Mouse (Mus musculus) limb, embryonic 12.5 days (tissue): ENCODE measurements at regions not wholly inside any gene's neighbourhood (a gene's known extent, or its start where the extent isn't known, plus 50 kb on each side); places are given as distances from the start of the nearest gene placed in this dataset.
"Not testable (repeated sequence)": the region's sequence is repeated elsewhere in the genome, so short reads cannot be mapped to it uniquely, and the experiment has no call there.

Experiments
- ATAC-seq: fragments of 200-750 bp; cut with Nextera tagmentation; 2 replicates; pipeline ENCODE4 v1.8.0; 2017; ENCODE audit warnings: low read depth, moderate TSS enrichment; ENCODE audit not compliant: insufficient number of reproducible peaks, insufficient read depth, low FRiP score, low TSS enrichment
- H3K27ac ChIP-seq: fragments of 300-500 bp; sonication (generic); 2 replicates; pipeline ENCODE4 v1.5.1; 2016; ENCODE audit warnings: mild to moderate bottlenecking, moderate library complexity
- H3K27me3 ChIP-seq: fragments of 300-500 bp; sonication (generic); 2 replicates; pipeline ENCODE4 v1.6.1; 2016; ENCODE audit warnings: mild to moderate bottlenecking, moderate library complexity
- H3K36me3 ChIP-seq: fragments of 300-500 bp; sonication (generic); 2 replicates; pipeline ENCODE4 v1.6.1; 2016; ENCODE audit warnings: mild to moderate bottlenecking, moderate library complexity
- H3K4me1 ChIP-seq: fragments of 300-500 bp; sonication (generic); replicated peaks from 2 replicates; pipeline ENCODE4 v1.6.1; 2016
- H3K4me2 ChIP-seq: fragments of 300-500 bp; sonication (generic); 2 replicates; pipeline ENCODE4 v1.6.1; 2016; ENCODE audit warnings: mild to moderate bottlenecking, moderate library complexity
- H3K4me3 ChIP-seq: fragments of 300-500 bp; sonication (generic); replicated peaks from 2 replicates; pipeline ENCODE4 v1.5.1; 2016; ENCODE audit warnings: mild to moderate bottlenecking
- H3K9ac ChIP-seq: fragments of 300-500 bp; sonication (generic); replicated peaks from 2 replicates; pipeline ENCODE4 v1.6.1; 2016; ENCODE audit warnings: mild to moderate bottlenecking, moderate library complexity
- H3K9me3 ChIP-seq: fragments of 300-500 bp; sonication (generic); 2 replicates; pipeline ENCODE4 v1.6.1; 2016; ENCODE audit warnings: mild to moderate bottlenecking, moderate library complexity
- WGBS: fragments of 180-500 bp; shearing (Covaris S2); methylation state at CpG from one replicate; pipeline ENCODE4 v1.1.7; 2016; 5-methylcytosine and 5-hydroxymethylcytosine counted together

DNA sequence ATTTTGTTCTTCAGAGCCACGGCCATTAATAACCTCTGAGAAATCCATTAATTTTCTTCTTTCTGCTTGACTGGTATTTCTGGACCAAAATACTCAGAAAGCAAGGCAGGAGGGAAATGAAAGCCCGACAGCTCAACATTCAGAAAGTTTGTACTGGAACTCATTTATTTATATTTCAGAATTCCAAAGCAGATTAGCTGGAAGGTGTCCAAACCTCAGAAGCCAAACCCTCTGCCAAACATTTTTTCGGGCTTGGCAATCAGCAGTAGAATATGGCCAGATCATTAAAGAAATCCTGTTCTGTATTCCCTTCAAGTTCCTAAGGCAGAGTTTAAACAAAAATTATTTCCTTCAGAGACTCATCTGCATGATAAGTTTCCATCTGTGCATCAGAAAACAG, 450.4 kb upstream of the Tbl1xr1 start:
- 67% methylated on average over 3 of the region's 3 CpGs for WGBS
- Histone ChIP-seq H3K27ac (no peak overlapping the region), H3K27me3 (no peaks in the 10 kb centered on the region), H3K4me2 (no peak overlapping the region), H3K36me3 (no peaks in the 10 kb centered on the region), H3K9ac (no peak overlapping the region), H3K4me1 (no peaks in the 10 kb centered on the region), H3K9me3 (no peaks in the 10 kb centered on the region), H3K4me3 (no peak overlapping the region)
- ATAC-seq: no peak

GRCm38 (mm10) chr3:21627048-21627447, 449.4 kb upstream of the Tbl1xr1 start:
- ATAC-seq, H3K4me1 ChIP-seq: not testable (repeated sequence)
- 89% methylated on average over 2 of the region's 2 CpGs for WGBS

DNA sequence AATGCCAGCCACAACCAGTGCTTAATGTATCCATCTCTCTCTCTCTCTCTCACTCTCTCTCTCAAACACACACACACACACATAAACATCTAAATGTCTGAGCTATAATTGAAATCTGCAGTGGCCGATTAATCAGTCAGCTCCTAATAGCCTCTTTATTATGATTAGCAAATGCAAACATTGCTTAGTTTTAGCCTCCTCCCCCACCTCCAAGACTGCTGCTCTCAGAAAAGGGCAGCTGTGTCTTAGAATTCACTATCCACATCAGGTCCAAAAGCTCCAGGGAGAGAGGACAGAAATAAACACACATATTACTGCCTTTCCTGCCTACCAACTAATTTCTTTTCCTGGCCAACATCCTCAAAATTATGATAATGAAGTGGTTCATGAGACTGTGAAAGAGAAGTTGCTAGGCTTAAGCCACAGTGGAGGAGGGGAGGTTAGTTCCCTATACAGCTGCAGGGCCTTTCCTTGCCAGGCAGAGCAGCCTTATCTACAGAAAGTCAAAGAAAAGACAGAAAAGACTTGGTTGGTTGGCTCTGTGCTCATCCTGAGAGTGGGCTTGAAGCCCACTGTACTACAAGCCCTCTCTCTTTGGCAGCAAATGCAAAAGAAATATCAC, 442.7 kb upstream of the Tbl1xr1 start:
- Histone ChIP-seq H3K4me3 (no peak overlapping the region), H3K9me3 (no peaks in the 10 kb centered on the region), H3K27me3 (no peaks in the 10 kb centered on the region), H3K27ac (no peak overlapping the region), H3K4me1 (peaks cover 7% of the 10 kb centered on the region; the same call in 1 of the 2 replicates), H3K4me2 (no peak overlapping the region), H3K36me3 (no peaks in the 10 kb centered on the region), H3K9ac (no peak overlapping the region)
- ATAC-seq: no peak
- 46% methylated on average over 1 of the region's 1 CpGs for WGBS

More at GRCm38 (mm10) chr3:21627048-21627447, 449.4 kb upstream of the Tbl1xr1 start:
- not testable (repeated sequence) for H3K36me3 ChIP-seq, H3K9me3 ChIP-seq, H3K27me3 ChIP-seq, H3K27ac ChIP-seq, H3K4me2 ChIP-seq, H3K9ac ChIP-seq, H3K4me3 ChIP-seq

GRCm38 (mm10) chr3:21634675-21635204, 441.7 kb upstream of the Tbl1xr1 start:
- Histone ChIP-seq H3K9ac (no peak overlapping the region), H3K4me3 (no peak overlapping the region), H3K27ac (no peak overlapping the region), H3K9me3 (no peaks in the 10 kb centered on the region), H3K4me1 (peaks cover 7% of the 10 kb centered on the region; the same call in 1 of the 2 replicates), H3K36me3 (no peaks in the 10 kb centered on the region), H3K27me3 (no peaks in the 10 kb centered on the region), H3K4me2 (no peak overlapping the region)
- 88% methylated on average over 4 of the region's 4 CpGs for WGBS
- ATAC-seq: no peak

GRCm38 (mm10) chr3:21638886-21639285, 437.6 kb upstream of the Tbl1xr1 start:
- 82% methylated on average over 5 of the region's 5 CpGs for WGBS
- Histone ChIP-seq H3K36me3 (no peaks in the 10 kb centered on the region), H3K27ac (no peak overlapping the region), H3K4me2 (no peak overlapping the region), H3K27me3 (no peaks in the 10 kb centered on the region), H3K4me3 (no peak overlapping the region), H3K9ac (no peak overlapping the region), H3K4me1 (peaks cover 2% of the 10 kb centered on the region; the same call in 1 of the 2 replicates), H3K9me3 (no peaks in the 10 kb centered on the region)
- ATAC-seq: no peak

GRCm38 (mm10) chr3:21639576-21639975, 436.9 kb upstream of the Tbl1xr1 start:
- Histone ChIP-seq H3K4me1 (no peaks in the 10 kb centered on the region), H3K36me3 (no peaks in the 10 kb centered on the region), H3K27me3 (no peaks in the 10 kb centered on the region), H3K4me3 (no peak overlapping the region), H3K9ac (no peak overlapping the region), H3K4me2 (no peak overlapping the region), H3K9me3 (no peaks in the 10 kb centered on the region), H3K27ac (no peak overlapping the region)
- WGBS: 66% methylated on average over 5 of the region's 5 CpGs
- ATAC-seq: no peak

GRCm38 (mm10) chr3:21644086-21644485, 432.4 kb upstream of the Tbl1xr1 start:
- Histone ChIP-seq H3K4me1 (no peaks in the 10 kb centered on the region), H3K27ac (no peak overlapping the region), H3K4me3 (no peak overlapping the region), H3K4me2 (no peak overlapping the region), H3K9me3 (no peaks in the 10 kb centered on the region), H3K36me3 (no peaks in the 10 kb centered on the region), H3K27me3 (no peaks in the 10 kb centered on the region), H3K9ac (no peak overlapping the region)
- WGBS: 80% methylated on average over 2 of the region's 2 CpGs
- ATAC-seq: no peak

DNA sequence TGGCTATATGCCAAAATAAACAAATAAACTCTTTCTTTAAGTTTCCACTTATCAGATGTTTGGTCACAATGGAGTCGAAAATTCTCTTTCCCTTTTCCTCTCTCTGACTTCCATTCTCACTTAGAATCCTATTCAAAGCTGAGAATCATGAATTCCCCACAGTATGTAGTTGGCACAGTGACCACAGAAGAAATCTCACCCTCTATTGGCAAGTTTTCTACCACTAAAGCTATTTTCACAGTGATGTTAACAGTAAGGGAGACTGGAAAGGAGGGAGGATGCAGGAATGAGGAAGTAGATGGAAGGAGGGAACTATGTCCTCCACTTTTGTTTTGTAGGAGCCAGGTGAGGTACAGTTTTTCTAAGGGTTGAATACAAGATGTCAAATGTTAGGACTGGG, 431.2 kb upstream of the Tbl1xr1 start:
- Histone ChIP-seq H3K4me2 (no peak overlapping the region), H3K27ac (no peak overlapping the region), H3K4me1 (no peaks in the 10 kb centered on the region), H3K4me3 (no peak overlapping the region), H3K9ac (no peak overlapping the region), H3K27me3 (no peaks in the 10 kb centered on the region), H3K36me3 (no peaks in the 10 kb centered on the region), H3K9me3 (no peaks in the 10 kb centered on the region)
- no peak for ATAC-seq
- WGBS: 76% methylated on average over 1 of the region's 1 CpGs

GRCm38 (mm10) chr3:21649885-21650469, 426.5 kb upstream of the Tbl1xr1 start:
- Histone ChIP-seq H3K4me2 (no peak overlapping the region), H3K9me3 (no peaks in the 10 kb centered on the region), H3K4me3 (no peak overlapping the region), H3K27ac (no peak overlapping the region), H3K9ac (no peak overlapping the region), H3K27me3 (no peaks in the 10 kb centered on the region), H3K4me1 (no peaks in the 10 kb centered on the region), H3K36me3 (no peaks in the 10 kb centered on the region)
- ATAC-seq: no peak
- 74% methylated on average over 8 of the region's 8 CpGs for WGBS

DNA sequence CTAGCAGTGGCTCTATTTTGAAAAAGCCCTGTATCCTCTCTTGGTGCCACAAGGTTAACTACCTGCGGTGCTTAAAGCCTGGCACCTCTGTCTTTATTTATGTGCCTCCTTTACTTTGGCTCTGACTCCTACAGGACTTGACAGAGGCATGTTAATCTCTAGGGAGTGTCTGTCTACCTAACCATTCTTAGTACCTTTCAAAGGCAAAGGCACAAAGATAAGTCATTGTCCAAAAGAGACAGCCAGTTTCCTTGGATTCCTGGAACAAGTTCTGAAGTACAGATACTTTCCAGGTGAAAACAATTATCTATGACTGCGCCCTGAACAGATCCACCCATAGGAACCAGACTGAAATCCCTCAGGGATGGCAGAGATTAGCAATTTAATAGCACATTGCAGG, 421.2 kb upstream of the Tbl1xr1 start:
- ATAC-seq: no peak
- WGBS: 92% methylated on average over 2 of the region's 2 CpGs
- Histone ChIP-seq H3K36me3 (no peaks in the 10 kb centered on the region), H3K4me1 (no peaks in the 10 kb centered on the region), H3K4me2 (no peak overlapping the region), H3K27ac (no peak overlapping the region), H3K4me3 (no peak overlapping the region), H3K27me3 (no peaks in the 10 kb centered on the region), H3K9ac (no peak overlapping the region), H3K9me3 (peaks cover 5% of the 10 kb centered on the region; the same call in 1 of the 2 replicates)

DNA sequence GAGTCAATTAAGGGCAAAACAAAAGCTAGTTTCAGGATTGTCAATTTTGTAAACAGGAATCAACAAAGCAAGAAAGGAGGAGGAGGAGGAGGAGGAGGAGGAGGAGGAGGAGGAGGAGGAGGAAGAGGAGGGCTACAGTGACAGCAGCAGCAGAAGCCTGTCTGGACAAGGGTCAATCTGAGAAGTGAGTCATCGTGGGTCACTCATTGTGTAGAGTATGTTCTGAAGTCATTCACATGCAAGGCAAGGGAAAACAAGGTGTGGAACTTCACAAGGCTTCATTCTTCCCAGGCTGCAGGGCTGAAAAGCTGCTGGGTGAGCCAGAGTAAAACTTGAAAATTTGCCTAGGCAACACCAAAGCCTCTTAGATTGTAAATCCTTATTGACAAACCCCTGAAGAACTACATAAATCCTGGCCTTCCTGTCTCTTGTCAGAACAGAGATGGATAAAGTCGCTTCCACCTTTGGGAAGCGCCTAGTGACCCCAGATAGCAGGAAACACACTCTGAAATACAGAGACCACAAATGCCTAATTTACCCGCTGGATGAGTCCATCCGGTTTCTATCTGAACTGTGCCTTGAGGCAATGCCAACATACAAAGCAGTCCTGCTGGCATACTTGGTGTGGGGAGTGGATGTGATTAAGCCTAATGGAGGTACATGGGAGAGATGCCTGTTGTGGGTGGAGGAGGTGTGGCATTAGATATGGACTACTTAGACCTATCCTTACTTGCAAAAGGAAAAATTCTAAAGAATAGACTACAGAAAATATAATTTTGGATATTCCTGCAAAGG, 408.9 kb upstream of the Tbl1xr1 start:
- no peak overlapping the region for H3K4me2 ChIP-seq
- no peaks in the 10 kb centered on the region for H3K36me3 ChIP-seq
- ATAC-seq: no peak
- no peak overlapping the region for H3K4me3 ChIP-seq
- no peak overlapping the region for H3K27ac ChIP-seq
- no peaks in the 10 kb centered on the region for H3K27me3 ChIP-seq
- H3K9ac ChIP-seq: no peak overlapping the region
- WGBS: 67% methylated on average over 5 of the region's 5 CpGs
- H3K4me1 ChIP-seq: 0 out of 2 replicates have a peak, but pooled peaks cover 3% of the 10 kb centered on the region
- no peaks in the 10 kb centered on the region for H3K9me3 ChIP-seq
